Mouse (Mus musculus): ENCODE measurements around the gene Gm45194. TPM values are rescaled to one million over a fixed set of nuclear protein-coding genes. Genes with fewer than 3 reads are reported as not detected.

The Gm45194 gene
- polyA plus RNA-seq, 1 experiment from 2014 or later = 2.2 TPM

DNA sequence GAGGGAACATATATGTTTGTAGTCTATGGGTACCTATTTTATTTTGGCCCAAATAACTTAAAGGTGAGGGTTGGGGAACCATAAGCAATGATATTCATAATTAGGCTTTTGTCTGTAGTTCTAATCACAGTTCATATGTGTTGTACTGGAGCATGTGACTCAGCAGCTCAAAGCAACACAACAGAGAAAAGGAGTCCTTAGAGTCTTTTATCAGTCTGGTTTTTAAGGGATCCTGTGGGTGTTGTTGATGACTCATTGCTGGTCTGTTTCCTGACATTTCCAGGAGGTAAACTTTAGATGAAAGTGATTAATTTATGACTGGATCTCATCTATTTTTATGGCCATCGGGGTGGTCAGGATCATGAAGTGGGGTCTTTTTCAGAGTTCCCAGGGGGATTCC, 382.4 kb downstream of the Gm45194 start:
- H3K27ac ChIP-seq = no peak overlapping the region
- no peaks in the 10 kb centered on the region for H3K9me3 ChIP-seq
- no peak overlapping the region for H3K4me3 ChIP-seq
- no peak for ATAC-seq (ENCODE audit: low FRiP score, low read depth)
- no peaks in the 10 kb centered on the region for H3K4me1 ChIP-seq
- H3K27me3 ChIP-seq (replicated peaks) = no peaks in the 10 kb centered on the region
- 60% methylated on average over 1 of the region's 1 CpGs for WGBS
- H3K36me3 ChIP-seq = no peaks in the 10 kb centered on the region
- no peak overlapping the region for H3K9ac ChIP-seq
- H3K4me2 ChIP-seq (replicated peaks) = no peak overlapping the region

Other genes starting within 250 kb of the Gm45194 start
- 2.2 and 2.3 TPM in 2 replicates for gene Hdx, start 194.3 kb upstream of the Gm45194 start, polyA plus RNA-seq (2016; fragmentation: Nextera tagmentation; extraction: Ambion mirVana)
- 2.1 and 2.4 TPM in 2 replicates for gene Tex16, start 119.6 kb downstream of the Gm45194 start, polyA plus RNA-seq (2016; fragmentation: Nextera tagmentation; extraction: Ambion mirVana)